ENCODE assay signal across 15 mouse cellular contexts in the genomic region with DNA sequence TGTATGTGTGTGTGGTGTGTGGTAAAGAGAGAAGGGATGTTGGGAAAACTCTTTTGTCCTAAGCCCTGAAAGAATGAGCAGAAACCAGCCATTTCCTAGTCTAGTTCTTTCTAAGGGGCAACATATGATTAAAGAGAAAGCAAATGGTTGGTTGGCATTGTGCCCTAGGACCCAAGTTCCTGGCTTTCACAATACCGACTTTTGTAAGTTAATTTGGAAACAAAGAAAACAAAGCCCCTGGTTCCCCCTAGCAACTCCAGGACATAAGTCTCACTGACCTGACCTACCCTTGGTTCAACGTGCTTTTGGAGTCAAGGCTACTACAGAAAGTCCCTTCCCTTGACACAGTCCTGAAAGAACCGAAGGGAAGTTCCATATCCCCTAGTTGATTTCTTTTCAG.
DNase-seq lines count a peak whose midpoint lies in the region; ATAC-seq and TF ChIP-seq lines count a peak whose summit lies in the region.
"Had no signal": no experiment of that assay in that cellular context is flagged by ENCODE, and none has a peak within 500 bp of the region (broad histone marks: within the 10 kb centered on the region; RNA-seq: fewer than 3 reads in every experiment).

No protein-coding gene starts in this region.

- no peak overlapping the region for H3K27ac ChIP-seq in lung, postnatal 0 days (ENCODE audit: low read length)
- H3K27ac ChIP-seq in forebrain, postnatal 0 days (ENCODE audit: low read depth, low read length), result peak overlapping the region; percentile 50; the same call in 1 of the 2 replicates
- H3K27ac ChIP-seq in midbrain, embryonic 10.5 days (replicated peaks), result peak overlapping the region; percentile 79
- peak overlapping the region; percentile 67 for H3K27ac ChIP-seq in neural tube, embryonic 15.5 days (replicated peaks)

- DNase-seq in lung, postnatal 0 days (ENCODE audit: low spot score), result peak; percentile 57
- no peak for DNase-seq in lung, postnatal 25 days (ENCODE audit: low spot score)
- DNase-seq in forebrain, postnatal 0 days, result no peak
- no peak for DNase-seq in midbrain, embryonic 10.5 days (ENCODE audit: low spot score)
- DNase-seq in gastrocnemius, postnatal 4 days (ENCODE audit: low spot score in 2 of 2), result no peak
- DNase-seq in thymus, postnatal 14 days, result no peak
- DNase-seq: cerebellum, postnatal 36 days; kidney, adult 2 months; kidney, postnatal 4 days; layer of hippocampus, postnatal 36 days; lung, adult 18-20 months had no signal

- no peak overlapping the region for H3K4me2 ChIP-seq in lung, postnatal 0 days (replicated peaks; ENCODE audit: low read depth, low read length)
- H3K4me2 ChIP-seq in forebrain, postnatal 0 days (ENCODE audit: low read depth), result no peak overlapping the region
- H3K4me2 ChIP-seq in neural tube, embryonic 15.5 days, result no peak overlapping the region

- 34% methylated on average over 3 of the region's 3 CpGs for WGBS in lung, postnatal 0 days
- 10% methylated on average over 3 of the region's 3 CpGs for WGBS in forebrain, postnatal 0 days
- WGBS in midbrain, embryonic 10.5 days, result 21% methylated on average over 3 of the region's 3 CpGs
- 13% methylated on average over 3 of the region's 3 CpGs for WGBS in neural tube, embryonic 15.5 days

- H3K4me3 ChIP-seq in lung, postnatal 0 days (ENCODE audit: low read depth, low read length), result no peak overlapping the region
- H3K4me3 ChIP-seq in forebrain, postnatal 0 days (ENCODE audit: low read depth, low read length), result no peak overlapping the region
- H3K4me3 ChIP-seq in midbrain, embryonic 10.5 days, result no peak overlapping the region
- no peak overlapping the region for H3K4me3 ChIP-seq in neural tube, embryonic 15.5 days (replicated peaks)
- H3K4me3 ChIP-seq: erythroblast, embryonic 14.5 days had no signal

- no peaks in the 10 kb centered on the region for H3K36me3 ChIP-seq in lung, postnatal 0 days (ENCODE audit: insufficient read depth, low read length)
- no peaks in the 10 kb centered on the region for H3K36me3 ChIP-seq in forebrain, postnatal 0 days (ENCODE audit: insufficient read depth)
- H3K36me3 ChIP-seq in midbrain, embryonic 10.5 days, result no peaks in the 10 kb centered on the region
- H3K36me3 ChIP-seq in neural tube, embryonic 15.5 days, result no peaks in the 10 kb centered on the region

- H3K9ac ChIP-seq in lung, postnatal 0 days (replicated peaks; ENCODE audit: low read depth), result no peak overlapping the region
- H3K9ac ChIP-seq in forebrain, postnatal 0 days, result no peak overlapping the region
- H3K9ac ChIP-seq in neural tube, embryonic 15.5 days (replicated peaks), result no peak overlapping the region

- H3K9me3 ChIP-seq in lung, postnatal 0 days (ENCODE audit: low read length), result no peaks in the 10 kb centered on the region
- H3K9me3 ChIP-seq in forebrain, postnatal 0 days (ENCODE audit: low read length), result no peaks in the 10 kb centered on the region
- 0 out of 2 replicates have a peak, but pooled peaks cover 2% of the 10 kb centered on the region for H3K9me3 ChIP-seq in midbrain, embryonic 10.5 days (replicated peaks)
- H3K9me3 ChIP-seq in neural tube, embryonic 15.5 days (replicated peaks), result no peaks in the 10 kb centered on the region

- no peak for TF ChIP-seq EP300 in lung, postnatal 0 days (IDR thresholded peaks at IDR 0.05)

- ATAC-seq in lung, postnatal 0 days, result no peak
- no peak for ATAC-seq in forebrain, postnatal 0 days
- ATAC-seq in neural tube, embryonic 15.5 days (ENCODE audit: low FRiP score), result no peak
- ATAC-seq: Patski had no signal

- no peaks in the 10 kb centered on the region for H3K27me3 ChIP-seq in lung, postnatal 0 days (replicated peaks; ENCODE audit: insufficient read depth, low read length)
- no peaks in the 10 kb centered on the region for H3K27me3 ChIP-seq in forebrain, postnatal 0 days (ENCODE audit: insufficient read depth, low read length)
- peaks cover 44% of the 10 kb centered on the region for H3K27me3 ChIP-seq in midbrain, embryonic 10.5 days (ENCODE audit: low read depth, poor library complexity, severe bottlenecking)
- no peaks in the 10 kb centered on the region for H3K27me3 ChIP-seq in neural tube, embryonic 15.5 days (replicated peaks)
- H3K27me3 ChIP-seq: CH12.LX, Patski had no signal

- TF ChIP-seq CTCF in lung, postnatal 0 days (IDR thresholded peaks at IDR 0.05), result no peak
- TF ChIP-seq CTCF in forebrain, postnatal 0 days (IDR thresholded peaks at IDR 0.05; ENCODE audit: low read depth), result no peak

- H3K4me1 ChIP-seq in lung, postnatal 0 days (ENCODE audit: insufficient read depth, low read depth, low read length), result peaks cover 6% of the 10 kb centered on the region; the same call in 1 of the 2 replicates
- peaks cover 13% of the 10 kb centered on the region; the same call in 1 of the 2 replicates for H3K4me1 ChIP-seq in forebrain, postnatal 0 days (ENCODE audit: insufficient read depth)
- H3K4me1 ChIP-seq in midbrain, embryonic 10.5 days, result peaks cover 29% of the 10 kb centered on the region
- H3K4me1 ChIP-seq in neural tube, embryonic 15.5 days, result peaks cover 19% of the 10 kb centered on the region
